Mouse (Mus musculus) heart, postnatal 0 days (tissue): ENCODE data around the gene Slc9a6. TPM values are rescaled to one million over a fixed set of nuclear protein-coding genes. Genes with fewer than 3 reads are reported as not detected.

Experiments used
- ATAC-seq: fragments of 200-750 bp; cut with Nextera tagmentation; 2 replicates; pipeline ENCODE4 v1.8.0; 2017; ENCODE audit warnings: low read depth, moderate number of reproducible peaks, moderate library complexity; ENCODE audit not compliant: insufficient read depth
- DNase-seq: peaks from one replicate; pipeline ENCODE4 v3.0.0-alpha.2; 2016; ENCODE audit warnings: low spot score
- H3K27ac ChIP-seq: fragments of 300-500 bp; sonication (generic); 2 replicates; pipeline ENCODE4 v1.5.1; 2014; ENCODE audit warnings: low read depth, mild to moderate bottlenecking
- H3K27me3 ChIP-seq: fragments of 300-500 bp; sonication (generic); 2 replicates; pipeline ENCODE4 v1.6.1; 2014; ENCODE audit warnings: low read length, mixed read lengths; ENCODE audit not compliant: control insufficient read depth, insufficient read depth
- H3K36me3 ChIP-seq: fragments of 300-500 bp; sonication (generic); replicated peaks from 2 replicates; pipeline ENCODE4 v1.6.1; 2014; ENCODE audit warnings: low read length, mixed read lengths; ENCODE audit not compliant: control insufficient read depth, insufficient read depth
- H3K4me1 ChIP-seq: fragments of 300-500 bp; sonication (generic); 2 replicates; pipeline ENCODE4 v1.6.1; 2014; ENCODE audit warnings: antibody characterized with exemption; ENCODE audit not compliant: control insufficient read depth, insufficient read depth
- H3K4me2 ChIP-seq: fragments of 300-500 bp; sonication (generic); 2 replicates; pipeline ENCODE4 v1.6.1; 2014; ENCODE audit warnings: low read depth, mild to moderate bottlenecking, low read length, moderate library complexity
- H3K4me3 ChIP-seq: fragments of 300-500 bp; sonication (generic); 2 replicates; pipeline ENCODE4 v1.5.1; 2014; ENCODE audit warnings: low read depth, low read length
- H3K9ac ChIP-seq: fragments of 300-500 bp; sonication (generic); replicated peaks from 2 replicates; pipeline ENCODE4 v1.6.1; 2014; ENCODE audit warnings: low read depth, low read length, mixed read lengths
- H3K9me3 ChIP-seq: fragments of 300-500 bp; sonication (generic); replicated peaks from 2 replicates; pipeline ENCODE4 v1.6.1; 2016; ENCODE audit warnings: low read length; ENCODE audit not compliant: control insufficient read depth
- CTCF ChIP-seq: IDR thresholded peaks from 2 replicates; pipeline ENCODE4 v1.5.1; 2016; ENCODE audit warnings: antibody characterized with exemption, control low read depth, low read depth
- EP300 ChIP-seq: IDR thresholded peaks from 2 replicates; pipeline ENCODE4 v1.6.1; 2016; ENCODE audit warnings: antibody characterized with exemption, low read depth
- WGBS: fragments of 180-500 bp; shearing (Covaris S2); extraction: QIAGEN DNeasy Blood & Tissue Kit; methylation state at CpG from one replicate; pipeline ENCODE4 v1.1.7; 2014; 5-methylcytosine and 5-hydroxymethylcytosine counted together
- polyA plus RNA-seq: library from polyadenylated mRNA; unstranded; fragments of >200 nt; fragmentation: Nextera tagmentation; extraction: Ambion mirVana; gene quantifications from 2 replicates; pipeline ENCODE4 v1.2.1, GENCODE M21; 2015
- total RNA-seq: library from RNA; depleted of rRNA; stranded (reverse); fragments of >200 nt; gene quantifications from 2 replicates; pipeline ENCODE4 v1.2.3, GENCODE M21; 2014; ENCODE audit warnings: low replicate concordance

Slc9a6 gene
- total and polyA plus RNA-seq, 2 experiments from 2014 or later = 6.4 to 10.7 TPM

DNA sequence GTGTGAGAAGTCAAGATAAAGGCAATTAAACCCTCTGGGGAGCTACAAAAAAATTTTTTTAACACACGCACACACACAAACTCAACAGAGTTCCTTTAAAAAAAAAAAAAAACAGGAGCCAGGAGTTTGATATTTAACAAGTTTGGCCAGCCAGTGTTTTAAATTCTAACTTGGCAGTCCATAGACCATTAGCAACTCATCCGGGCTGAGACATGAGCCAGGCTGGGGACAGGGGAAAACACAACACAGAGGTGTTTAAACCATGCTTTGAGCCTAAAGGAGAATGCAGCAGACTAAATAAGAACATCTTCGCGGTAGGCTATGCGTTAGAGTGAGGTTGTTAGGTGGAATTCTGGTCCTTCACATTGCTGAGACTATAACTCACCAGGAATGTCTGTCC lies 58.5 kb downstream of the Slc9a6 start:
- no peak overlapping the region for H3K27ac ChIP-seq
- H3K9ac ChIP-seq = no peak overlapping the region
- ATAC-seq = no peak
- no peak overlapping the region for H3K4me2 ChIP-seq
- DNase-seq = no peak
- no peaks in the 10 kb centered on the region for H3K9me3 ChIP-seq
- no peak overlapping the region for H3K4me3 ChIP-seq
- TF ChIP-seq CTCF = no peak
- TF ChIP-seq EP300 = no peak
- WGBS = 66% methylated on average over 5 of the region's 5 CpGs
- no peaks in the 10 kb centered on the region for H3K4me1 ChIP-seq
- no peaks in the 10 kb centered on the region for H3K36me3 ChIP-seq
- H3K27me3 ChIP-seq = no peaks in the 10 kb centered on the region

DNA sequence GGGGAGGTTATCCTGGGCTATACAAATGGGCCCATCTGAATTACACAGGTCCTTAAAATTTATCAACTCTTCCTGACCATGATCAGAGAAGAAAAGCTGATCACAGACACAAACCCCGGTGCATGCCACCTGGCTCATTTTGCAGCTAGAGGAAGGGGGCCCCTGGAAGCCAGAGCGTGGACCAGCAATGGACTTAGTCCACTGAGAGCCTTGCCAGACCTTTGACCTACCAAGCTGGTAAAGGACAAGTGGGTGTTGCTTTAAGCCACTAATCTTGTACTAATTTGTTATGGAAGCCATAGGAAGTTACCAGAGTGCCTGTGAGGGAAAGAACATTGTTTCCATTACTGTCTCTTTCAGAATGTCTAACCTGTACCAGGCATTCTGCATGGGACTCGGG lies 58.9 kb downstream of the Slc9a6 start:
- H3K4me1 ChIP-seq = no peaks in the 10 kb centered on the region
- ATAC-seq (no peak), DNase-seq (no peak)
- no peaks in the 10 kb centered on the region for H3K27me3 ChIP-seq
- H3K4me2 ChIP-seq = no peak overlapping the region
- no peak overlapping the region for H3K27ac ChIP-seq
- no peak overlapping the region for H3K4me3 ChIP-seq
- no peaks in the 10 kb centered on the region for H3K36me3 ChIP-seq
- H3K9ac ChIP-seq = no peak overlapping the region
- TF ChIP-seq EP300 (no peak), CTCF (no peak)
- H3K9me3 ChIP-seq = no peaks in the 10 kb centered on the region
- 84% methylated on average over 3 of the region's 3 CpGs for WGBS

DNA sequence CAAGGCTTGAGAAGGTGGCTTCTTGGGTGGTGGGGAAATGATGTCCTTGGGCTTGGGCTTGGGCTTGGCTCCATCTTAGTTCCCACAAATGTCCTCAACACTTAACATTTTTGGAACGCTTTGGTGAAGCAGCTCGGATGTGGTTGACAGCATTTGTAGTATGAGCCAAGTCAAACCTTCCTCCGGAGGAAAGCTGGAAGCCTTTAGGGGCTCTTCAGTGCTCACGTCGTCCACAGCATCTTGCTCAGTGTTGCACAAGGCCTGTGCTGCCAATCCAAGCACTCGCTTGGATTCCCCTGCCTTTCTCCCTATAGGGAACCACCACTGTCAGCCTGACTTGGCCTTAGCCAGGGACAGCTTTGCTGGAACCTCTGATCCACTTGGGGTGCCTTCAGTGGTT lies 66.0 kb downstream of the Slc9a6 start:
- H3K36me3 ChIP-seq = no peaks in the 10 kb centered on the region
- no peak for TF ChIP-seq CTCF
- TF ChIP-seq EP300 = no peak
- no peak overlapping the region for H3K9ac ChIP-seq
- H3K9me3 ChIP-seq = no peaks in the 10 kb centered on the region
- no peaks in the 10 kb centered on the region for H3K27me3 ChIP-seq
- H3K4me2 ChIP-seq = no peak overlapping the region
- WGBS = 54% methylated on average over 6 of the region's 6 CpGs
- no peak overlapping the region for H3K27ac ChIP-seq
- no peak for ATAC-seq
- no peaks in the 10 kb centered on the region for H3K4me1 ChIP-seq
- no peak overlapping the region for H3K4me3 ChIP-seq
- DNase-seq = no peak

DNA sequence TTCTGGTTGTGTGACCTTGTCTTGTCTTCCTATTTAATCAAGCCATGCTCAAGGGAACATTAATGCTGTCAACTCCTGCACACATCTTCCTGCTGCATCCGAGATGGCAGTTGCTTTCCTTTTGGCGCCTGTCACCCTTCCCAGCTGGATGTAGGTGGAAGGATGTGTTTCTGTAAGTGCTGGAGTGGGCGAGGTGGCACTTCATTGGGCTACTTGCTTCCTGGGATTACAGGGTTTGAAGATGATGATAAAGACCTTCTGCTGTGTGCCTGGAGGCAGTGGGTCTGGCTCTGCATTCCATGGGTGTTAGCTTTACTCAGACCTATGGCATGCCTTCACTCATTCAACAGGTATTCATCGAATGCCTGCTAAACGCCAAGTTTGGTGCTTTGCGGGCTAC lies 68.2 kb downstream of the Slc9a6 start:
- WGBS = 64% methylated on average over 6 of the region's 6 CpGs
- no peaks in the 10 kb centered on the region for H3K4me1 ChIP-seq
- H3K36me3 ChIP-seq = no peaks in the 10 kb centered on the region
- no peaks in the 10 kb centered on the region for H3K9me3 ChIP-seq
- no peak overlapping the region for H3K27ac ChIP-seq
- no peaks in the 10 kb centered on the region for H3K27me3 ChIP-seq
- ATAC-seq (no peak), DNase-seq (no peak)
- TF ChIP-seq CTCF (no peak), EP300 (no peak)
- H3K4me2 ChIP-seq = no peak overlapping the region
- H3K9ac ChIP-seq = no peak overlapping the region
- H3K4me3 ChIP-seq = no peak overlapping the region

DNA sequence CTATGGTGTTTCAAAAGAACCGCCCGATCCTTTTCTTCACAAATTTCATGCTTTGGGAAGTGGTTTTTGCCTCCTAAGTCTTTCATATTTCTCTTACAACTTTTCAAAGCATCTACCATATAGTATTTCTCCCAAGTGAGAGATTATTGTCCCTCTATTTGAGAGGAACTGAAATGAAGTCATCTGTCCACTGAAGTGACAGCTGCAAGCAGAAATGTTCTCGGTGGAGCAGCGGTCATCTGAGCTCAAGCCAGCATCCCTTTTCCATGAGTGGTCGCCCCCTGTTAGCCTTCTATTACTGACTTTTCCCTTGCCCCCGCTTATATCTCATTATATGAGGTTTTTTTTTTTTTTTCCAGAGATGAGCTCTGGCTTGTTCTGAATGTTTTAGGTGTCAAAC lies 69.5 kb downstream of the Slc9a6 start:
- Histone ChIP-seq H3K4me2 (no peak overlapping the region), H3K4me3 (no peak overlapping the region), H3K27ac (0 out of 2 replicates have a peak overlapping the region, but pooled peaks have one; percentile 4), H3K4me1 (no peaks in the 10 kb centered on the region), H3K9ac (no peak overlapping the region), H3K27me3 (no peaks in the 10 kb centered on the region), H3K36me3 (no peaks in the 10 kb centered on the region), H3K9me3 (no peaks in the 10 kb centered on the region)
- no peak for DNase-seq
- no peak for ATAC-seq
- 60% methylated on average over 6 of the region's 6 CpGs for WGBS
- TF ChIP-seq EP300 (no peak), CTCF (no peak)

DNA sequence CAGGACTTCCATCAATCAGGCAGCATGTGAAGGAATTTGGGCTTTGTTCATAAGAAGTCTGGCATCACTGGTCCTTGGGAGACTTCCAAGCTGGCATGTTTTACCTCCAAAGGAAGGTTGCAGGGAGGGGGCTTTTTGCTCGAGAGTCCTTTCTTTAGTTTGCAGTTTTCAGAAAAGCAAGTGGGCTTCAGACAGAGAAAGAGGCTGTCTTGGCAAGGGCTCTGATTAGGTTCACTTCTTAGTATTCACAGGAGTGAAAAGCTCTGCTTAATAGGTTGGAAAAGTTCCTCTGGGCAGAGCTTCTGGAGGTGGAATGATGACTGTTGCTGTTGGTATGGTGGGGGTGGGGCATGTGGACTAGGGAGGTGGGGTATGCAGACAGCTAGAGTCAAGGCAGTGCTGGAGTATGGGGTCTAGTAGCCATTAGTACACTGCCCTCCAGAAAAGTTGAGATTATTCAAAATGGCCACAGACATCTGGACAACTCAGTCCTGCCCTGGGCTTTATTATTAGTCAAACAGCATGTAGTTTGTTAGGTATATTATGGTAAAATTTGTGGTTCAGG lies 72.7 kb downstream of the Slc9a6 start:
- Histone ChIP-seq H3K27ac (no peak overlapping the region), H3K9me3 (no peaks in the 10 kb centered on the region), H3K4me1 (no peaks in the 10 kb centered on the region), H3K4me3 (no peak overlapping the region), H3K4me2 (no peak overlapping the region), H3K9ac (no peak overlapping the region), H3K27me3 (no peaks in the 10 kb centered on the region), H3K36me3 (no peaks in the 10 kb centered on the region)
- TF ChIP-seq EP300 (no peak), CTCF (no peak)
- no peak for ATAC-seq
- DNase-seq = no peak
- WGBS = 40% methylated on average over 1 of the region's 1 CpGs
